Mouse (Mus musculus) heart, postnatal 0 days (tissue): ENCODE results near the gene Cib4.

Experiments
- CTCF ChIP-seq: IDR thresholded peaks from 2 replicates; pipeline ENCODE4 v1.5.1; 2016; ENCODE audit warnings: antibody characterized with exemption, control low read depth, low read depth
- EP300 ChIP-seq: IDR thresholded peaks from 2 replicates; pipeline ENCODE4 v1.6.1; 2016; ENCODE audit warnings: antibody characterized with exemption, low read depth

GRCm38 (mm10) chr5:30589069-30589468 is 43.4 kb upstream of the Cib4 start:
- no peak for TF ChIP-seq CTCF
- TF ChIP-seq EP300, result no peak
